Comparison of ENCODE assay signal across 15 mouse cellular contexts in genomic region chr10:8055293-8055692, GRCm38 (mm10).
DNase-seq lines count a peak whose midpoint lies in the region; ATAC-seq and TF ChIP-seq lines count a peak whose summit lies in the region.
"Had no signal": no experiment of that assay in that cellular context is flagged by ENCODE, and none has a peak within 500 bp of the region (broad histone marks: within the 10 kb centered on the region; RNA-seq: fewer than 3 reads in every experiment).

No protein-coding gene starts in this region.

- H3K4me3 ChIP-seq in hindbrain, postnatal 0 days (ENCODE audit: low read length): no peak overlapping the region
- H3K4me3 ChIP-seq: hindbrain, embryonic 13.5 days; liver, embryonic 12.5 days; midbrain, embryonic 15.5 days had no signal

- no peak for TF ChIP-seq CTCF in hindbrain, postnatal 0 days (IDR thresholded peaks at IDR 0.05; ENCODE audit: low read depth)

- H3K4me2 ChIP-seq in hindbrain, postnatal 0 days (ENCODE audit: low read depth, low read length): no peak overlapping the region
- H3K4me2 ChIP-seq: hindbrain, embryonic 13.5 days; liver, embryonic 12.5 days; midbrain, embryonic 15.5 days had no signal

- no peaks in the 10 kb centered on the region for H3K36me3 ChIP-seq in hindbrain, postnatal 0 days (ENCODE audit: insufficient read depth, low read length)
- H3K36me3 ChIP-seq: hindbrain, embryonic 13.5 days; liver, embryonic 12.5 days; midbrain, embryonic 15.5 days had no signal

- no peaks in the 10 kb centered on the region for H3K4me1 ChIP-seq in hindbrain, postnatal 0 days (ENCODE audit: insufficient read depth, low read length)
- H3K4me1 ChIP-seq: hindbrain, embryonic 13.5 days; liver, embryonic 12.5 days; midbrain, embryonic 15.5 days had no signal

- WGBS in hindbrain, postnatal 0 days: 79% methylated on average over 6 of the region's 6 CpGs

- no peak overlapping the region for H3K27ac ChIP-seq in hindbrain, postnatal 0 days
- H3K27ac ChIP-seq: hindbrain, embryonic 13.5 days; liver, embryonic 12.5 days; midbrain, embryonic 15.5 days had no signal

- DNase-seq in CD4-positive helper T cell, adult 2 months (ENCODE audit: low read depth, low spot score): peak; percentile 80
- peak; percentile 50 for DNase-seq in ES-CJ7 (ENCODE audit: low read depth, low spot score)
- DNase-seq in thymus, postnatal 0 days (ENCODE audit: low spot score): peak; percentile 84
- DNase-seq in hindbrain, postnatal 0 days (ENCODE audit: low spot score): no peak
- DNase-seq in left cerebral cortex, adult 11 months (ENCODE audit: low spot score): no peak
- DNase-seq: adrenal gland, adult 8-10 months; cerebellum, postnatal 14 days; kidney, adult 9 months; lung, postnatal 14 days had no signal

- peak; percentile 90 for ATAC-seq in megakaryocyte, adult 5-6 weeks (ENCODE audit: poor library complexity, severe bottlenecking)
- ATAC-seq in cerebellum, adult (ENCODE audit: insufficient number of reproducible peaks, low FRiP score, low TSS enrichment): no peak
- no peak for ATAC-seq in hindbrain, postnatal 0 days
- ATAC-seq: liver, embryonic 12.5 days; midbrain, embryonic 15.5 days; Patski had no signal

- no peaks in the 10 kb centered on the region for H3K9me3 ChIP-seq in hindbrain, postnatal 0 days (ENCODE audit: low read length)
- H3K9me3 ChIP-seq: hindbrain, embryonic 13.5 days; liver, embryonic 12.5 days; midbrain, embryonic 15.5 days had no signal

- no peak overlapping the region for H3K9ac ChIP-seq in hindbrain, postnatal 0 days (replicated peaks; ENCODE audit: low read length)
- H3K9ac ChIP-seq: hindbrain, embryonic 13.5 days; liver, embryonic 12.5 days; midbrain, embryonic 15.5 days had no signal

- no peaks in the 10 kb centered on the region for H3K27me3 ChIP-seq in hindbrain, postnatal 0 days (ENCODE audit: insufficient read depth, low read length)
- H3K27me3 ChIP-seq: hindbrain, embryonic 13.5 days; liver, embryonic 12.5 days; midbrain, embryonic 15.5 days had no signal

Comparison
In these comparisons a context has a peak if more than half of its experiments do, and no peak if none do; other contexts are left out.
1. DNase-seq: peak in CD4-positive helper T cell, adult 2 months (single experiment), ES-CJ7 (single experiment) and thymus, postnatal 0 days (single experiment); none in hindbrain, postnatal 0 days (single experiment) and left cerebral cortex, adult 11 months (single experiment).